Mouse (Mus musculus) heart, postnatal 0 days (tissue): ENCODE measurements at regions not wholly inside any gene's neighbourhood (a gene's known extent, or its start where the extent isn't known, plus 50 kb on each side); places are given as distances from the start of the nearest gene placed in this dataset.

ENCODE experiments used
- ATAC-seq: fragments of 200-750 bp; cut with Nextera tagmentation; 2 replicates; pipeline ENCODE4 v1.8.0; 2017; ENCODE audit warnings: low read depth, moderate number of reproducible peaks, moderate library complexity; ENCODE audit not compliant: insufficient read depth
- DNase-seq: peaks from one replicate; pipeline ENCODE4 v3.0.0-alpha.2; 2016; ENCODE audit warnings: low spot score
- H3K27ac ChIP-seq: fragments of 300-500 bp; sonication (generic); 2 replicates; pipeline ENCODE4 v1.5.1; 2014; ENCODE audit warnings: low read depth, mild to moderate bottlenecking
- H3K27me3 ChIP-seq: fragments of 300-500 bp; sonication (generic); 2 replicates; pipeline ENCODE4 v1.6.1; 2014; ENCODE audit warnings: low read length, mixed read lengths; ENCODE audit not compliant: control insufficient read depth, insufficient read depth
- H3K36me3 ChIP-seq: fragments of 300-500 bp; sonication (generic); replicated peaks from 2 replicates; pipeline ENCODE4 v1.6.1; 2014; ENCODE audit warnings: low read length, mixed read lengths; ENCODE audit not compliant: control insufficient read depth, insufficient read depth
- H3K4me1 ChIP-seq: fragments of 300-500 bp; sonication (generic); 2 replicates; pipeline ENCODE4 v1.6.1; 2014; ENCODE audit warnings: antibody characterized with exemption; ENCODE audit not compliant: control insufficient read depth, insufficient read depth
- H3K4me2 ChIP-seq: fragments of 300-500 bp; sonication (generic); 2 replicates; pipeline ENCODE4 v1.6.1; 2014; ENCODE audit warnings: low read depth, mild to moderate bottlenecking, low read length, moderate library complexity
- H3K4me3 ChIP-seq: fragments of 300-500 bp; sonication (generic); 2 replicates; pipeline ENCODE4 v1.5.1; 2014; ENCODE audit warnings: low read depth, low read length
- H3K9ac ChIP-seq: fragments of 300-500 bp; sonication (generic); replicated peaks from 2 replicates; pipeline ENCODE4 v1.6.1; 2014; ENCODE audit warnings: low read depth, low read length, mixed read lengths
- H3K9me3 ChIP-seq: fragments of 300-500 bp; sonication (generic); replicated peaks from 2 replicates; pipeline ENCODE4 v1.6.1; 2016; ENCODE audit warnings: low read length; ENCODE audit not compliant: control insufficient read depth
- CTCF ChIP-seq: IDR thresholded peaks from 2 replicates; pipeline ENCODE4 v1.5.1; 2016; ENCODE audit warnings: antibody characterized with exemption, control low read depth, low read depth
- EP300 ChIP-seq: IDR thresholded peaks from 2 replicates; pipeline ENCODE4 v1.6.1; 2016; ENCODE audit warnings: antibody characterized with exemption, low read depth
- WGBS: fragments of 180-500 bp; shearing (Covaris S2); extraction: QIAGEN DNeasy Blood & Tissue Kit; methylation state at CpG from one replicate; pipeline ENCODE4 v1.1.7; 2014; 5-methylcytosine and 5-hydroxymethylcytosine counted together

DNA sequence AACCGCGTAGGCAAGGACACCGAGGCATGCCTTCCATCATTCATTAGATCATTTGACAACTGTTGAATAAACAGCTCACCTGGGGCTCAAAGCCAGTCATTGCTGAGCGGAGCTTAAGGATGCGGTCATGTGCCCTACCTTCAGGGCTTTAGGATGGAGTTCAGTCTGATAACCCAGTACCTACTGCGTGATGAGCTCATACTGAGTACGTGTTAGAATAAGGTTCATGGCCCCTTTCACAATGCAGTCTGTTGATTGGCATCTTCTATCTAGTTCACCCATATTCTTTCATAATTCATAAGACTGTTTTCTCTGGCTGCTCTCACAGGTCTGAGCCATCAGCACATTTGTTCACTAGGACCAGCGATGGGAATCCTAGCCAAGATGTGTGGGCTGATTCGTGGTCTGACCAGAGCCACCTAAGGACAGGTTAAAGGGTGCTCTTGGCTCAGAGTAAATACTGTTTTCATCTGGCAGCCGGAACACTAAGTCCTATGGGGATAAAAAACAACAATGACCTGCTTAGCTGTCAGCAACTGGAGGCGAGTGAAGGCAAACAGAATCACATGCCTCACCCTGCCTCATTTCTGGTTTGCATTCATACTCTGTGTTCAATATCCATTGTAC is 71.4 kb upstream of the Elovl5 start:
- Histone ChIP-seq H3K4me3 (no peak overlapping the region), H3K4me2 (no peak overlapping the region), H3K27me3 (no peaks in the 10 kb centered on the region), H3K9me3 (no peaks in the 10 kb centered on the region), H3K4me1 (no peaks in the 10 kb centered on the region), H3K9ac (no peak overlapping the region), H3K36me3 (no peaks in the 10 kb centered on the region), H3K27ac (no peak overlapping the region)
- peak; percentile 36; the same call in 1 of the 2 replicates for ATAC-seq
- no peak for TF ChIP-seq EP300
- no peak for TF ChIP-seq CTCF
- 66% methylated on average over 11 of the region's 11 CpGs for WGBS
- DNase-seq, result no peak

DNA sequence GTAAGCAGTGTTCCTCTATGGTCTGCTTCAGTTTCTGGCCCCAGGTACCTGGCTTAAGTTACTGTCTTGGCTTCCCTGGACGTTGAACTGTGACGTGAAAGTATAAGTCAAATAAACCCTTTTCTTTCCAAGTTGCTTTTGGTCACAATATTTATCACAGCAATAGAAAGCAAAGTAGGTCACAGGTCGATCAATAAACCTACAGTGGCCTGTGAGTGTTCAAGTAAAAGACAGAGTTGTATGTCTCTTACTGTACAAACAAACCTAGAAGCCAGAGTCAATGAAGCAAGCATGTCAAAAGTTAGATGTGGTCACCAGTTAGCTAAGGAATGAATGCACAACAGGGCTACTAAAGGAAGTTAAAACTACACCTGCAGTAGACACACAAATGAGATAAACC is 68.6 kb upstream of the Elovl5 start:
- H3K36me3 ChIP-seq, result no peaks in the 10 kb centered on the region
- no peak overlapping the region for H3K27ac ChIP-seq
- H3K4me2 ChIP-seq, result no peak overlapping the region
- H3K4me1 ChIP-seq, result no peaks in the 10 kb centered on the region
- no peak overlapping the region for H3K9ac ChIP-seq
- WGBS, result 79% methylated on average over 3 of the region's 3 CpGs
- H3K27me3 ChIP-seq, result no peaks in the 10 kb centered on the region
- TF ChIP-seq CTCF (no peak), EP300 (no peak)
- DNase-seq (no peak), ATAC-seq (no peak)
- no peak overlapping the region for H3K4me3 ChIP-seq
- no peaks in the 10 kb centered on the region for H3K9me3 ChIP-seq

DNA sequence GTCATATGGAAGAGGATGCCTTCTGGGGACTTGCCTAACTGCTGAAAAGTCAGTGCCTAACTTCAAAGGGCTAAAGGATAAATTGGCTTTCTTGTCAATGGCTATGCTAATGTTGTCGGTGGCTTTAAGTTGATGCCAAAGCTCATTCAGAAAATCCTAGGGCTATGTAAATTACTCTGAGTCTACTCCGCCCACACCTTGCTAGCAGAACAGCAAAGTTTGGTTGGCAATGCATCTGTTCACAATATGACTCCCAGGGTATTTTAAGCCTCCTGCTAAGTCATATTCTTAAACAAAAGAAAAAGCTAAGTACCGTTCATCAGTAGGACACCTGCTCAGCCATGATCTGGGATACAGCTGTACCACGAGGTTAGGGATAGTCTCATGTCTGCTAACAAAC is 67.8 kb upstream of the Elovl5 start:
- H3K36me3 ChIP-seq, result no peaks in the 10 kb centered on the region
- H3K4me1 ChIP-seq, result no peaks in the 10 kb centered on the region
- no peaks in the 10 kb centered on the region for H3K27me3 ChIP-seq
- no peaks in the 10 kb centered on the region for H3K9me3 ChIP-seq
- DNase-seq, result no peak
- no peak overlapping the region for H3K4me3 ChIP-seq
- TF ChIP-seq CTCF (no peak), EP300 (no peak)
- H3K4me2 ChIP-seq, result no peak overlapping the region
- ATAC-seq, result no peak
- no peak overlapping the region for H3K27ac ChIP-seq
- no peak overlapping the region for H3K9ac ChIP-seq
- WGBS, result 74% methylated on average over 4 of the region's 4 CpGs

DNA sequence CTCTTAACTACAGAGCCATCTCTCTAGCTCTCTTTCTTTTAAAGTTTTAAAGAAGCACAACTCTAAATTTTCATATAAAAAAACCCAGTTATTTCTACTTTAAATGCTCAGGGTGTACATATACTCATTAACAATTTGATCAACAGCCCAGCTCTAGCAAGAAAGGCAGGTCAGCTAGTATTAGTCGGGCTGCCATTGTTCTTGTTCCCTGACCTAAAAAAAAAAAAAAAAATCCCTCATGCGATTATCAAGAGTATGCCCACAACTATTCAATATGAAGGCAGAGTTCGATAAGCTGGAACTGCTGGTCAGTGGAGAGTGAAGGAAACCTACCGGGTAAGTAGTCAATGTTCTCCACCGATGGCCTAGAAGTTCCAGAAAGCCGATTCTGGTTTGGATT is 65.8 kb upstream of the Elovl5 start:
- Histone ChIP-seq H3K9ac (no peak overlapping the region), H3K27ac (no peak overlapping the region), H3K4me1 (peaks cover 3% of the 10 kb centered on the region; the same call in 1 of the 2 replicates), H3K4me2 (no peak overlapping the region), H3K4me3 (no peak overlapping the region), H3K27me3 (no peaks in the 10 kb centered on the region), H3K9me3 (no peaks in the 10 kb centered on the region), H3K36me3 (no peaks in the 10 kb centered on the region)
- ATAC-seq (no peak), DNase-seq (no peak)
- TF ChIP-seq EP300 (no peak), CTCF (no peak)
- 81% methylated on average over 6 of the region's 6 CpGs for WGBS

DNA sequence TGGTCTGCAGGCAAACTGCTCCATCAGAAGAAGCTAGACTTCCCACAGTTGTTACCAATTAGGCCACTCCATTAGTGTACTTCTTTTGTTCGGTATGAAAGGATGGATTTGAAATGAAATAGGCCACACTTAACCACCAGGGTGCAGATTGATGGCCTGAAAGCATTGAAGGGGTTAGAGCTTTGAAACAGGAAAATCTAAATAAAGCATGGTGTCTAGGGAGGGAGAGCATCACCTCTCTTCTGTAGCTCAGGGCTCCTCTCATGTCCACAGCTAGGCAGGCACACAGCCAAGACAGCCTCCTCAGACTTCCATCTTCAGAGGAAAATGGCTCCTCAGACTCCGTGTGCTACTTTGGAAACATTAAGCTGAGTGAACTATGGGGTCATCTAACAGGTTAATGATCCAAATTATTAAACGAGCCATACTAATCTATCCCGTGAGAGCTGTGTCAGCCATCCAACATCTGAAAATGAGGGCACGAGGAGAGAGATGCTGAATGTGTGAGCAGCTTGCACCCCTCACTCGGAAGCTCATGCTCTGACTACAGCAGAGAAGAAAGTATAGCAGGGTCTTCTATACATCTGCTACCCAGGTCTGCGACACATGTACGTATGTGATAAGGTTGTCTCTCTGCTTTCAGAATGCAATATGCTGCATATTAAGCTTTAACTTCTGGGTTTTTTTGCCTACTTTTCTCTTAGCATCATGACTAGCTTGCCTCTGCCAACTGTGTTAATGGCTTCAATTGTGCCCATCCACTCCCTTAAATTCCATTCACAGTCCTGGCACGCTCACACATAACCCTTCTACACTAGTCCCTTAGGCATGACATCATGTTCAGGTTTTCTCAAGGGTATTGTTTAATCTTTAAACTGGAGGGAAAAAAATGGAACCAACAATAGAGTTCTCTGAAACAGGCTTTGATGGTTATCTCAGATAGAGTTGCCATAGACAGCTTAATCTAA is 59.8 kb upstream of the Elovl5 start:
- Histone ChIP-seq H3K4me2 (no peak overlapping the region), H3K4me1 (peaks cover 3% of the 10 kb centered on the region; the same call in 1 of the 2 replicates), H3K9me3 (no peaks in the 10 kb centered on the region), H3K27me3 (no peaks in the 10 kb centered on the region), H3K4me3 (no peak overlapping the region), H3K9ac (no peak overlapping the region), H3K36me3 (no peaks in the 10 kb centered on the region), H3K27ac (no peak overlapping the region)
- DNase-seq (no peak), ATAC-seq (no peak)
- TF ChIP-seq CTCF (no peak), EP300 (no peak)
- WGBS, result 81% methylated on average over 9 of the region's 9 CpGs
